Mouse (Mus musculus): ENCODE data around the gene Rftn1. TPM values are rescaled to one million over a fixed set of nuclear protein-coding genes. Genes with fewer than 3 reads are reported as not detected.

The Rftn1 gene
- polyA plus RNA-seq, 1 experiment from 2014 or later, result 17.0 TPM

GRCm38 (mm10) chr17:50010096-50010495 lies 180.4 kb downstream of the Rftn1 start:
- Histone ChIP-seq H3K4me1 (replicated peaks) (peaks cover 35% of the 10 kb centered on the region), H3K36me3 (no peaks in the 10 kb centered on the region), H3K9me3 (no peaks in the 10 kb centered on the region), H3K4me2 (no peak overlapping the region), H3K27ac (no peak overlapping the region), H3K27me3 (peaks cover 7% of the 10 kb centered on the region; the same call in 1 of the 2 replicates), H3K9ac (no peak overlapping the region), H3K4me3 (no peak overlapping the region)
- 61% methylated on average over 4 of the region's 4 CpGs for WGBS
- ATAC-seq (ENCODE audit: low FRiP score), result no peak

- Histone ChIP-seq H3K4me2 (0 out of 2 replicates have a peak overlapping the region, but pooled peaks have one; percentile 23), H3K4me1 (replicated peaks) (peaks cover 49% of the 10 kb centered on the region), H3K27ac (peak overlapping the region; percentile 87), H3K27me3 (0 out of 2 replicates have a peak, but pooled peaks cover 7% of the 10 kb centered on the region), H3K36me3 (no peaks in the 10 kb centered on the region), H3K4me3 (no peak overlapping the region), H3K9ac (peak overlapping the region; percentile 35; the same call in 1 of the 2 replicates), H3K9me3 (no peaks in the 10 kb centered on the region)
- ATAC-seq (ENCODE audit: low FRiP score), result peak; percentile 92
- 3% methylated on average over 9 of the region's 9 CpGs for WGBS
Observed at GRCm38 (mm10) chr17:50006721-50007351, 183.6 kb downstream of the Rftn1 start.

GRCm38 (mm10) chr17:50006338-50006720 lies 184.1 kb downstream of the Rftn1 start:
- ATAC-seq (ENCODE audit: low FRiP score), result peak; percentile 21; the same call in 1 of the 2 replicates
- no peak overlapping the region for H3K9ac ChIP-seq
- no peak overlapping the region for H3K4me3 ChIP-seq
- H3K36me3 ChIP-seq, result no peaks in the 10 kb centered on the region
- 8% methylated on average over 7 of the region's 7 CpGs for WGBS
- H3K4me2 ChIP-seq, result no peak overlapping the region
- no peaks in the 10 kb centered on the region for H3K9me3 ChIP-seq
- peak overlapping the region; percentile 87 for H3K27ac ChIP-seq
- 0 out of 2 replicates have a peak, but pooled peaks cover 7% of the 10 kb centered on the region for H3K27me3 ChIP-seq
- H3K4me1 ChIP-seq (replicated peaks), result peaks cover 49% of the 10 kb centered on the region

- Histone ChIP-seq H3K9ac (no peak overlapping the region), H3K9me3 (no peaks in the 10 kb centered on the region), H3K4me2 (no peak overlapping the region), H3K4me3 (no peak overlapping the region), H3K27ac (no peak overlapping the region), H3K36me3 (peaks cover 5% of the 10 kb centered on the region; the same call in 1 of the 2 replicates), H3K4me1 (replicated peaks) (peaks cover 42% of the 10 kb centered on the region), H3K27me3 (no peaks in the 10 kb centered on the region)
- WGBS, result 84% methylated on average over 4 of the region's 4 CpGs
- ATAC-seq (ENCODE audit: low FRiP score), result no peak
Observed at GRCm38 (mm10) chr17:50003156-50003555, 187.3 kb downstream of the Rftn1 start.

GRCm38 (mm10) chr17:50002171-50002570 lies 188.3 kb downstream of the Rftn1 start:
- 91% methylated on average over 3 of the region's 3 CpGs for WGBS
- H3K4me2 ChIP-seq, result no peak overlapping the region
- no peak overlapping the region for H3K27ac ChIP-seq
- ATAC-seq (ENCODE audit: low FRiP score), result no peak
- H3K27me3 ChIP-seq, result no peaks in the 10 kb centered on the region
- H3K9me3 ChIP-seq, result no peaks in the 10 kb centered on the region
- H3K4me3 ChIP-seq, result no peak overlapping the region
- H3K4me1 ChIP-seq (replicated peaks), result peaks cover 34% of the 10 kb centered on the region
- no peak overlapping the region for H3K9ac ChIP-seq
- H3K36me3 ChIP-seq, result peaks cover 5% of the 10 kb centered on the region; the same call in 1 of the 2 replicates

- no peak overlapping the region for H3K4me2 ChIP-seq
Observed at GRCm38 (mm10) chr17:50001754-50002153, 188.7 kb downstream of the Rftn1 start.

GRCm38 (mm10) chr17:50000580-50000979 lies 189.9 kb downstream of the Rftn1 start:
- H3K4me1 ChIP-seq (replicated peaks), result peaks cover 18% of the 10 kb centered on the region
- 97% methylated on average over 3 of the region's 3 CpGs for WGBS
- H3K9ac ChIP-seq, result no peak overlapping the region
- H3K36me3 ChIP-seq, result peaks cover 5% of the 10 kb centered on the region; the same call in 1 of the 2 replicates
- no peak for ATAC-seq (ENCODE audit: low FRiP score)
- H3K4me3 ChIP-seq, result no peak overlapping the region
- H3K27me3 ChIP-seq, result no peaks in the 10 kb centered on the region
- no peak overlapping the region for H3K4me2 ChIP-seq
- no peaks in the 10 kb centered on the region for H3K9me3 ChIP-seq
- no peak overlapping the region for H3K27ac ChIP-seq

More at GRCm38 (mm10) chr17:50001754-50002153, 188.7 kb downstream of the Rftn1 start:
- Histone ChIP-seq H3K9me3 (no peaks in the 10 kb centered on the region), H3K4me3 (no peak overlapping the region), H3K27me3 (no peaks in the 10 kb centered on the region), H3K27ac (no peak overlapping the region), H3K36me3 (peaks cover 5% of the 10 kb centered on the region; the same call in 1 of the 2 replicates), H3K9ac (no peak overlapping the region), H3K4me1 (replicated peaks) (peaks cover 30% of the 10 kb centered on the region)
- ATAC-seq (ENCODE audit: low FRiP score), result no peak

GRCm38 (mm10) chr17:49996626-49997152 lies 193.8 kb downstream of the Rftn1 start:
- no peaks in the 10 kb centered on the region for H3K4me1 ChIP-seq (replicated peaks)
- no peak overlapping the region for H3K4me3 ChIP-seq
- peaks cover 5% of the 10 kb centered on the region; the same call in 1 of the 2 replicates for H3K36me3 ChIP-seq
- no peaks in the 10 kb centered on the region for H3K27me3 ChIP-seq
- H3K4me2 ChIP-seq, result no peak overlapping the region
- ATAC-seq (ENCODE audit: low FRiP score), result no peak
- H3K9me3 ChIP-seq, result no peaks in the 10 kb centered on the region
- no peak overlapping the region for H3K27ac ChIP-seq
- H3K9ac ChIP-seq, result no peak overlapping the region
- 73% methylated on average over 5 of the region's 5 CpGs for WGBS

GRCm38 (mm10) chr17:49996097-49996496 lies 194.4 kb downstream of the Rftn1 start:
- H3K4me3 ChIP-seq, result no peak overlapping the region
- no peaks in the 10 kb centered on the region for H3K27me3 ChIP-seq
- H3K9ac ChIP-seq, result no peak overlapping the region
- H3K36me3 ChIP-seq, result peaks cover 5% of the 10 kb centered on the region; the same call in 1 of the 2 replicates
- no peak overlapping the region for H3K27ac ChIP-seq
- H3K4me2 ChIP-seq, result no peak overlapping the region
- no peaks in the 10 kb centered on the region for H3K9me3 ChIP-seq
- 89% methylated on average over 6 of the region's 6 CpGs for WGBS
- ATAC-seq (ENCODE audit: low FRiP score), result no peak
- H3K4me1 ChIP-seq (replicated peaks), result no peaks in the 10 kb centered on the region

GRCm38 (mm10) chr17:49995226-49995625 lies 195.2 kb downstream of the Rftn1 start:
- Histone ChIP-seq H3K4me3 (no peak overlapping the region), H3K27ac (no peak overlapping the region), H3K4me2 (no peak overlapping the region), H3K27me3 (no peaks in the 10 kb centered on the region), H3K36me3 (peaks cover 5% of the 10 kb centered on the region; the same call in 1 of the 2 replicates), H3K9ac (no peak overlapping the region), H3K9me3 (no peaks in the 10 kb centered on the region), H3K4me1 (replicated peaks) (no peaks in the 10 kb centered on the region)
- no peak for ATAC-seq (ENCODE audit: low FRiP score)
- WGBS, result 95% methylated on average over 3 of the region's 3 CpGs

GRCm38 (mm10) chr17:49993631-49994030 lies 196.8 kb downstream of the Rftn1 start:
- Histone ChIP-seq H3K4me1 (replicated peaks) (no peaks in the 10 kb centered on the region), H3K27me3 (no peaks in the 10 kb centered on the region), H3K27ac (no peak overlapping the region), H3K9ac (no peak overlapping the region), H3K9me3 (no peaks in the 10 kb centered on the region), H3K4me2 (no peak overlapping the region), H3K4me3 (no peak overlapping the region), H3K36me3 (no peaks in the 10 kb centered on the region)
- ATAC-seq (ENCODE audit: low FRiP score), result no peak
- WGBS, result 61% methylated on average over 3 of the region's 3 CpGs

GRCm38 (mm10) chr17:49992625-49993603 lies 197.6 kb downstream of the Rftn1 start:
- no peaks in the 10 kb centered on the region for H3K4me1 ChIP-seq (replicated peaks)
- WGBS, result 84% methylated on average over 11 of the region's 11 CpGs

More at GRCm38 (mm10) chr17:49992625-49993603, 197.6 kb downstream of the Rftn1 start:
- H3K4me3 ChIP-seq, result no peak overlapping the region
- no peak overlapping the region for H3K27ac ChIP-seq
- H3K27me3 ChIP-seq, result no peaks in the 10 kb centered on the region
- no peaks in the 10 kb centered on the region for H3K36me3 ChIP-seq
- no peak for ATAC-seq (ENCODE audit: low FRiP score)
- no peak overlapping the region for H3K4me2 ChIP-seq
- H3K9ac ChIP-seq, result no peak overlapping the region
- no peaks in the 10 kb centered on the region for H3K9me3 ChIP-seq

Measured in hindbrain, embryonic 13.5 days (tissue).